Mouse (Mus musculus): Measurements from ENCODE around the gene Zbtb38.

Gene Zbtb38

GRCm38 (mm10) chr9:96758749-96759597 is 6.3 kb upstream of the Zbtb38 start:
- DNase-seq (ENCODE audit: low spot score in 2 of 2), result peak; percentile 53 to 69

GRCm38 (mm10) chr9:96756638-96757435 is 4.2 kb upstream of the Zbtb38 start:
- no peak for DNase-seq (ENCODE audit: low spot score in 2 of 2)

DNA sequence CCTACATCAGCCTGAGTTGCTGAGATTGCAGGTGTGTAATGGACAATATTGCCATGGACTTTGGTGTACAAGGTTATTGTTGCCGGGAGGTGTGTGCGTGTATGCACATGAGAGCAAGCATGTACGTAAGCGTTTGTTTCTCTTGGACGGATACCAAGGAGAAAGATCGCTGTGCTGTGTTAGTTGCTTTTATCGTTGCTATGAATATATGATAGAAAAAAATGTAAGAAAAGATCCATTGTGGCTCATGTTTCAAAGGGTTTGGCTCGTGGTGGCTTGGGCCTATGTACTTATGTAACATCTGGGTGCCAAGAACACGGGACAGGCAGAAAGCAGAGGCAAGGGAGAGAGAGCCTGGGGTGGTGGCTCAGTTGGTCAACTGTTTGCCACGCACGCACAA is 3.1 kb upstream of the Zbtb38 start:
- DNase-seq (ENCODE audit: low spot score in 2 of 2), result no peak

- no peak for DNase-seq (ENCODE audit: low spot score in 2 of 2)
These were observed 2.0 kb upstream of the Zbtb38 start for GRCm38 (mm10) chr9:96754625-96754969.

- DNase-seq (ENCODE audit: low spot score in 2 of 2), result no peak
These were observed 1.4 kb upstream of the Zbtb38 start for GRCm38 (mm10) chr9:96753921-96754624.

- DNase-seq (ENCODE audit: low spot score in 2 of 2), result no peak
These were observed 761 bp upstream of the Zbtb38 start for GRCm38 (mm10) chr9:96753392-96753791.

- no peak for DNase-seq (ENCODE audit: low spot score in 2 of 2)
These were observed 619 bp downstream of the Zbtb38 start for GRCm38 (mm10) chr9:96751821-96752602.

- DNase-seq (ENCODE audit: low spot score in 2 of 2), result no peak
These were observed 2.0 kb downstream of the Zbtb38 start for GRCm38 (mm10) chr9:96750636-96751035.

DNA sequence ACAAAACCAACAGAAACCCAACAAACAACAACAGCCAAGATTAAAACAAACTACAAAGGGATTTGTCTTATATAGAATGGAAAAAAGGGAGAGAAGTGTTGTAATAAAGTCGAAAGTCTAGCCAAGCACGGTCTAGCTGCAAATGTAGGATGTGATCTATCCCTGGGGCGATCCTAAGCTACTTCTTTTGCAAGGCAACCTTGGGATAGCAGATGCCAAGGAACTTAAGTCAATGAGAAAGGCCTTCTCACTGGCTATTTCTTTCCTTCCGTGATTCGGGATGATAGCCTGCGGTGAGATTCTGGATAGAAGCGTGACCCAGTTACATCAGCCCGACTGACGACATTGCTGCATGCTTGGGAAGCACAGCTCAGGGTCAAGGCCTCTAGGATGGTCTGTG is 6.1 kb downstream of the Zbtb38 start:
- DNase-seq (ENCODE audit: low spot score in 2 of 2), result no peak

DNA sequence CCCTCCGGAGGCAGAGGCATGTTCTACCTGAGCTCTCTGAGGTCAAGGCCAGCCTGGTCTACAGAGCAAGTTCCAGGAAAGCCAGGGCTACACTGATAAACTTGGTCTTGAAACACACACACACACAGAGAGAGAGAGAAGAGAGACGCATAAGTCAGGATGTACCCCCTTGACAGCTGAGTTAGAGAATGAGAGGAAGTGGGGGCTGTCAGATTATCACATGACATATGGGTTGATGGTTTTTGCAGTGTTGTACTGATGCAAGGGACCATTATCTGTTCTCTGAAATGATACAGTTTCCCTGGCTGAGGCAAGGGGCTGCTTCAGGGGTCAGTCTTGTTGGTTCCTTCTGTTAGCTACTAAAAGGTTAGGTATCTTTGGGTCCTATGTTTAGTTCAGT is 7.7 kb downstream of the Zbtb38 start:
- no peak for DNase-seq (ENCODE audit: low spot score in 2 of 2)

DNA sequence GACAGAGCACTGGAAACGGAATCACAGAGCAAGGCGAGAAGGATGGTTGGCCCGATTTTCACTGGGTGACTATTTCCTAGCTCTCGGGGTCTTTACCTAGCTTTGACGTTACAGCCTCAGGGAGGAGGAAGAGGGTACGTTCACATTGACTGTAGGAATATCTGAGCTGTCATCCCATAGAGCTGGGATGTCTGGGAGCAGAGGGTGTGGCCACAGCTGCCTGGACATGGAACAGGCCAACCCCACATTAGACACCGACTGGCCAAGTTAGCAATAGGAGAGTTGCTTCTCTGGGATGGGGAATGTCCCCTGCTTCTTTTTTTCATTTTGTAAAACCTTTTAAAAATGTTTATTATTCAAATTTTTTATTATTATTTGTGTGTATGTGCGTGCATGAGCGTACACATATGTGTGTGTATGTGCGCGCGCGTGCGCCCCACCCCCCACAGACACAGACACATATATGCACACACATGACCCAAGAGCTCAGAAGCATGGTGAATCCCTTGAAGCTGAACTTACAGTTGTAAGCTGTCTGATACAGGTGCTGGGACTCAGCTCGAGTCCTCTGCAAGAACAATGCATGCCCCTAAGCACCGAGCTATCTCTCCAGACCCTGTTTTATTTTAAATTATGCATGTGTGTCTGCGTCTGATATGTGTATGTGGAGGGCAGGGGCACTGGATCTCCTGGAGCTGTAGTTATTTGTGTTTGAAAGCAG is 11.1 kb downstream of the Zbtb38 start:
- no peak for DNase-seq (ENCODE audit: low spot score in 2 of 2)

DNA sequence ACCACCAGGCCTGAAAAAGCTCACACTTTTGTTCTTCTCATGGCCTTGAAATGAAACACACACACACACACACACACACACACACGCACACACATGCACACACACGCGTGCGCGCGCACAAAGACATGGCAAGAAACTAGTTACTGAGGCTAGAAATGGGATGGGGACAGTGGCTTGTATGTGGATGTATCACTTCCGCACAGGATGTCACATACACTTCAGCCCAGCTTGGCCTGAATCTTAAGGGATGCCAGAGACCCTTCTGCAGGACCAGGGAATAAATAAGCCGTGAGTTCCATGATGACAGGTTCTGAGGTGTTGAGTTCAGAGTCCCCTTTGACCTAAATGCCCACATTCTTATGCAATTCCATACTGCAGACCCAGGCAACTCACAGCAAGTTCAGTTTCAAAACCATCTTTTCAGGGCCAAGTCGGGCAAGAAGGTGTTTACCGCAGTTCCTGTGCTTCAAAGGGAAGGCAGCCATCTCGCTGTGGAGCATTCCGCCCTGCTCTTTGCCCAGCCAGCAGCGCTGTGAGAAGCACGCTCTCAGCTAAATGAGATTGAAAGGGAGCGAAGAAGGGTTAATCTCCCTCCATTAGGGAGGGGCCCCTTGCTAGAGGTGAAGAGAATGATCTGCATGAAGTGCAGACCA is 11.8 kb downstream of the Zbtb38 start:
- DNase-seq (ENCODE audit: low spot score in 2 of 2), result no peak

GRCm38 (mm10) chr9:96739808-96740711 is 12.6 kb downstream of the Zbtb38 start:
- DNase-seq (ENCODE audit: low spot score in 2 of 2), result no peak

DNA sequence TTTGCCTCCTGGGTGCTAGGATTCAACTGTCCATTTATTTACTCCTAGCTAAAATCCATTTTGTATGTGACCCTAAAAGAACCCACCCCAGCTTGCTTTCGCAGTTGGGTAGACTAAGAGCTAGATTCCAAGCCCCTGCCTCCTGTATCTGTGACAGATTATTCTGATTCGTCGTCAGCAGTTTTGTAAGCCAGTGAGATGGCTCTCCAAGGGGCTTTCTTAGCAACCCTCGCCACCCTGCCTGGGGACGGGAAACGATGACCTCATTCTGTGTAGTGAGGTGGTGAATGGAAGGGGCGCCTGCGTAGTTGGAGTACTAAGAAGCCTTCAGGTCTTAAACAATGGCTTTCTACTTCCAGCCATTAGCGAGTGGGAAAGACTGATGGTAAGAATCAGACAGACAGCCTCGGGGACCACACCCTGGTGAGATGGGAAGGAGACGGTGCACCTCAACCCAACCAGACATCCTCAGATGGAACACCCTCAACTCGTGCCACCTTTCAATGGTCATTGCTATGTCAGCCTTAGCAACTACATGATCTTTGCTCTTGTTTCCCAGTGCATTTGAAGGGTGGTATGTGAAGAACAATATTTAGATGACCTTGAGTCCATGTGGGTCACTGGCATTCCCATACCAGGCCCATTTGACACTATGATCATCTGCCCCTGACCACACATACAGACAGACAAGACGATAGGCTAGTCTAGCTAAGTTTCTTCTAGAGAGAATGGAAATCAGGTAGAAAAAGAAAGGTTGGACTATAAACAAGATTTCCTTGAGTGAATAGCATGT is 13.9 kb downstream of the Zbtb38 start:
- DNase-seq (ENCODE audit: low spot score in 2 of 2), result no peak

GRCm38 (mm10) chr9:96735946-96736345 is 16.7 kb downstream of the Zbtb38 start:
- DNase-seq (ENCODE audit: low spot score in 2 of 2), result no peak

DNA sequence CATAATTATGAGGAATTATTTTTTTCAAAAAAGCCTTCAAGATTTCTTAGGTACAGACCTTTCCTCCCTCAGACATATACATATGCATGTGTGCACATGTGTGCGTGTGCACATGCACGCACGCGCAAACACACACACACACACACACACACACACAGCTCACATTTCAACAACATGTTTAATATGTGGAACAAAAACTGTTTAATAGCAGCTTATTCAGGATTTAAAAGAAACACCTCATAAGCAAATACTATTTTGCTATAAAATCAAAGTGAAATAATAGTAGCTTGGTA is 19.3 kb downstream of the Zbtb38 start:
- DNase-seq (ENCODE audit: low spot score in 2 of 2), result no peak

- no peak for DNase-seq (ENCODE audit: low spot score in 2 of 2)
These were observed 19.8 kb downstream of the Zbtb38 start for GRCm38 (mm10) chr9:96732644-96733424.

GRCm38 (mm10) chr9:96731961-96732511 is 20.6 kb downstream of the Zbtb38 start:
- no peak for DNase-seq (ENCODE audit: low spot score in 2 of 2)

Data from spleen, postnatal 4 days (tissue).